Mouse (Mus musculus) kidney, embryonic 14.5 days (tissue): Measurements from ENCODE around the gene Zdhhc23. TPM values are rescaled to one million over a fixed set of nuclear protein-coding genes. Genes with fewer than 3 reads are reported as not detected.

Experiments
- microRNA-seq: library from miRNA; unstranded; fragments of <30 nt; microRNA quantifications from one replicate; pipeline ENCODE4, GENCODE M21; 2016
- polyA plus RNA-seq: library from polyadenylated mRNA; unstranded; fragments of >200 nt; fragmentation: Nextera tagmentation; extraction: Ambion mirVana; gene quantifications from 2 replicates; pipeline ENCODE4 v1.2.1, GENCODE M21; 2014

Gene Zdhhc23
- polyA plus RNA-seq, 1 experiment from 2014 or later = 1.6 TPM

Small RNA genes within 50 kb of the gene (microRNA-seq; reads per million reads assigned to microRNA genes)
- not detected for gene Mir3470b

Other genes starting within 250 kb of the Zdhhc23 start
- 0.19 TPM in 1 of 2 replicates, not detected in the other for gene Drd3, start 225.8 kb downstream of the Zdhhc23 start, polyA plus RNA-seq
- gene Ccdc191, start 90.0 kb downstream of the Zdhhc23 start, polyA plus RNA-seq = 16.0 and 19.6 TPM in 2 replicates
- gene Qtrt2, start 53.0 kb downstream of the Zdhhc23 start, polyA plus RNA-seq = 29.3 and 46.2 TPM in 2 replicates
- gene Gramd1c, start 83.6 kb upstream of the Zdhhc23 start, polyA plus RNA-seq = 3.8 and 5.6 TPM in 2 replicates
- 49.1 and 75.6 TPM in 2 replicates for gene Atp6v1a, start 159.9 kb upstream of the Zdhhc23 start, polyA plus RNA-seq
- 70.9 and 77.4 TPM in 2 replicates for gene Naa50, start 160.0 kb upstream of the Zdhhc23 start, polyA plus RNA-seq
- 5.7 and 6.6 TPM in 2 replicates for gene Usf3, start 193.5 kb upstream of the Zdhhc23 start, polyA plus RNA-seq